Mouse (Mus musculus) frontal cortex, postnatal 36 days (tissue): Measurements from ENCODE around the gene Cd5.

Experiments
- DNase-seq, 2 experiments: peaks; one replicate each; pipeline ENCODE4 v3.0.0; 2022; ENCODE audit warnings: low spot score in 2 of 2

Cd5 gene

DNA sequence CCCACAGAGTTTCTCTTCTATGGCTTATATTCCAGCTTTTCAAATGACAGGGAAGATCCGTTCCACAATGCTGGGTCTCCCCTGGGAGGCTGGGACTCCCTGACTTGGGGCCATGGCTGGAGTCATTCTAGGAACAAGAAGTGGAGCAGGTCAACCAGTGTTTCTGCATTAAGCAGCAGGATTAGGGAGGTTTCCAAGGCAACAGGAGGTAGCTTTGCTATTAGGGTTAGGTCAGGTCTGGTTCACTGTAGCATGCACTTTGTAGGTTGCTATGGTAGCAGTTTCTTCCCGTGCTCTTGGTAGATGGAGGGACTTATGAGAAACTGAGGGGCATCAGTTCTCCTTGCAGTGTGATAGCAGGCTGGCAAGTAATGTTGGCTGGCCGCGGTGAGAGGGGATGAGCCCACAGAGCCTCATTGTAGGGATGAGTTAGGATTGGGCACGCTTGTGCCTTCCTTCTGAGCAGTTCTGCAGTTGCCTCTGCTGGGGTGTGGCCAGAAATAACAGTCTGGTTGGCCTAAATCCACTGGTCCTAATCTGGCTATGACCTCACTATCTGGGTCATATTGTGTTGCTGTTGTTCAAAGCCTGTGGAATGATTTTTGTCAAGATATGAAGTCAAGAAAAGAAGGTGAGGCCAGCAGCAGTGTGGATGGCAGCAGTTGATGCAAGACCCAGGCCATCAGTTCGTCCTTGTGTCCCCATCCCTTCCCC lies 37.6 kb downstream of the Cd5 start:
- no peak for DNase-seq

DNA sequence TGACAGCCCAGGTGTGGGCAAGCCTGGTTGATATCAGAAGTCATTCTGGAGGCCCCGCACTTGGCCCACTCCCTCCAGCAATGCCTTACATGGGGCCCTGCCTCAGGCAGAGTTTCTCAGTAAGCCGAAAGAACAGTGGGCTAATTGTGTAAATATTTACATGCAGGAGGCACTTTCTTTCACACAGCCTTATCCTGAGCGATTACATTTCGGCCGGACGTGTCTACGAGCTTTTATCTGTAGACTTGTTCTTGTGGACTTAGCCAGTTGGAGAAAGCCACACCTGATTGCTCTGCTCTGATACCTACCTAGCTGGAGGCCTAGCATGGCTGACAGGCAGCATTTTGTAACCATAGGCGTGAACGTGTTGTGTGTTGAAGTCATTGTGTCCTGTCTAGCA lies 39.0 kb downstream of the Cd5 start:
- DNase-seq: no peak

DNA sequence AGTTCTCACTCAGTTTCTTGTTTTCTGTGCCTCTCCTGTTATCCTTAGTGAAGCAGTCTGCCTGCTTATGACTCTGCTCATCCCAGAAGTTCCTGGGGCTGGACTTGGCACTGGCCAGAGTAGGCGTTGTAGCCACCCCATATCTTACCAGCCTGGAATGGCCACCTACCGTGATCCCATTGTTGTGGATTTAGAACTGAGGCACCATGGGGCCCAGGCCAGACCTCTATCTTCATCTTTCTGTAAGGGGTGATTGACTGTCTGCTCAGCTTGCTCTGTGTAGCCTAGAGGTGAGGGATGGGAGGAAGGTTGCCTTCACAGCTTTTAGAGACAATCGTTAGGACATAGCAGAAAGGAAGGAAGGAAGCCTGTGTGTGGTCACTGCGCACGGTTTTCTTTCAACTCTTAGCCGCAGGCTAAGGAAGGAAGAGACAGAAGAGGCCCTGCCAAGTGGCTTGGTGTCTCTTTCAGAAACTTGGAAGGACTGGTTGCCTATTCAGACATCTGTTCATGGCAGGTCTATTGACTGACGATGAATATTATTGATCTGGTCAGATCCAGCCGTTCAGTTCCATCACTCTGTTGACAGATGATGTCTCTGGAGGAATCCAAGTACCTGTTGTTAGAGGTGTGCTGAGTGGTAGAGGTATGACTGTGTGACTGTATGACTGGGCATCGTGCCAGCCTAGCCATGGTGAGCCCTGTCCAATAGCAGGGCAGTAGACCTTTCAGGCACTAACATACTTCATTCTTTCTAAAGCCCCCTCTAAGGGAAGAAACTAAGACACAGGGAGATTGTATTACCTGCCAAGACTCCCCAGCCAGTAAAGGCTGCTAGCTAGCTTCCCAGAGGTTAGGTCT lies 40.4 kb downstream of the Cd5 start:
- DNase-seq: no peak

- DNase-seq: no peak
Observed at GRCm38 (mm10) chr19:10695801-10696200, 43.0 kb downstream of the Cd5 start.

GRCm38 (mm10) chr19:10693926-10694682 lies 44.7 kb downstream of the Cd5 start:
- no peak for DNase-seq

- DNase-seq: no peak
Observed at GRCm38 (mm10) chr19:10692361-10692760, 46.4 kb downstream of the Cd5 start.

DNA sequence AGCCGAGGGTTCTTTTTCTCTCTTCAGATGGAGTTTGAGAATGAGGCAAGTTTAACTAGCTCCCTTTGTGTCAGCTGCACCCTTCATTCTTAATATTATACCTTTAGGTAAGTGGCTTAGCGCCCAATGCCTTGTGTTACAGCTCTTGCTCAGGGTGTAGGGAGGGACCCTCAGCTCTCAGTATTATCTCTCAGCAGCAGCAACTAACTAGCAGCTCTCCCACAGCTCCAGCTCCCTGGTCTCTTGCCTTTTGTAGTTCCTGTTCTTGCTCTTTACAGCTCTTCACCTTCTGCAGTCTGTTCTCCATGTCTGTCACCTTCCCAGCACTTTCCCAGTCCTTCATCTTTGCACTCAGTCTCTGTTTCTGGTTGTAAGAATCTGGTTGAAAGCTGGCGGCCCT lies 47.1 kb downstream of the Cd5 start:
- no peak for DNase-seq

DNA sequence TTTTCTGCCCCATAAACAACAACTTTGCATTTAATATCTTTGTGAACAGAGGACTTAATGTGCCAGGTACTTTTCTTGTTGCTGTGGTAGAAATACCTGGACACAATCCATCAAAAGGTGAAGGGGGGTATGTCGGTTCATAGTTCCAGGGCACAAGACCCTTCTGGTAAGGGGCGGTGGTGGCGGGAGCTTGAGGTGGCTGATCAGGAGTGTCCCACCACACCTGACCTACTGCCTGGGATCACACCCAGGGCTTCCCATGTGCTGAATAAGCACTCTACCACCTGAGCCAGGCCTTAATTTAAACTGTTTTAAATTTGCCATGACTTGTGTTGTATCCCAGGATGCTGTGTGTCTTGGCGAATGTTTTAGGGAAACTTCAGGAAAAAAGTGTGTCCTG lies 47.7 kb downstream of the Cd5 start:
- DNase-seq: no peak

- DNase-seq: no peak
Observed at GRCm38 (mm10) chr19:10690336-10690735, 48.5 kb downstream of the Cd5 start.

- DNase-seq: no peak
Observed at GRCm38 (mm10) chr19:10689470-10690166, 49.2 kb downstream of the Cd5 start.

- DNase-seq: peak; percentile 94
Observed at GRCm38 (mm10) chr19:10688537-10689352, 50.1 kb downstream of the Cd5 start, which contains the start of gene Vps37c. Gene Vps37c (plus strand): TSS chr19:10688735.

- no peak for DNase-seq
Observed at GRCm38 (mm10) chr19:10685727-10686126, 53.1 kb downstream of the Cd5 start.

- DNase-seq: no peak
Observed at GRCm38 (mm10) chr19:10685081-10685480, 53.7 kb downstream of the Cd5 start.

DNA sequence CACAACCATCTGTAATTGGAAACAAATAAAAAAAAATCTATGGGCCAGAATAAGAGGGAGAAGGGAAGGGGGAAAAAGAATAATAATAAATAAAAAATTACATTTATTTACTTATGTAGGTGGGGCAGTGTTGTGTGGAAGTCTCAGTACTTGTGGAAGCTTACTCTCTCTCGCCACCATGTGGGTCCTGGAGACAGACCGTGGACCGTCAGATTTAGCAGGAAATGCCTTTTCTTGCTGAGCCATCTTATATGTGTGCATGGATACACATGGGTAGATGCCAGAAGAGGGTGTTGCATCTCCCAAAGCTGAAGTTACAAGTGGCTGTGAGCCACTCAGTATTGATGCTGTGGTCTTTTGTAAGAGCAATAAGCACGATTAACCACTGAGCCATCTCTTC lies 57.2 kb downstream of the Cd5 start:
- DNase-seq: no peak

- no peak for DNase-seq
Observed at GRCm38 (mm10) chr19:10678772-10679067, 60.1 kb downstream of the Cd5 start.

GRCm38 (mm10) chr19:10677915-10678771 lies 60.7 kb downstream of the Cd5 start, which contains the start of gene Pga5:
Gene Pga5 (minus strand): TSS chr19:10678071.
- peak; percentile 72 to 86 for DNase-seq

DNA sequence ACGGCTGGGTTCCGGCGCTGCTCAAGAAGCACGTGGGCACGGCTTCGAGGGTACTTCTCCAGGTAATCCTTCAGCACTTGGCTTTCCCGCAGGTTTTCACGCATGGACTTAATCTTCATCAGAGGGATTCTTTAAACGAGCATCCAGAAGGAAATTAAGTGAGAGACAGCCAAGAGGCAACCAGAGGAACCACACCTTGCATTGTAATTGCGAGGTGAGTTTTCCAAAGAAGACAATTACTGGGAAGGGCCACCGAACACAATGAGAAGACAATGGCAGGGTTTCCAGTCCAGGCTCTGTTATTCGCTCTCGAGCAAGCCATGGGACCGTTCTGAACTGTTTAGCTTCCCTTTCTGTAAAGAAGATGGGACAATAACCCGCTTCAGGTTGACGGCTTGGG lies 62.1 kb downstream of the Cd5 start:
- no peak for DNase-seq

GRCm38 (mm10) chr19:10673275-10673674 lies 65.5 kb downstream of the Cd5 start:
- DNase-seq: no peak

- no peak for DNase-seq
Observed at GRCm38 (mm10) chr19:10671854-10672417, 66.9 kb downstream of the Cd5 start.

- no peak for DNase-seq
Observed at GRCm38 (mm10) chr19:10671319-10671718, 67.5 kb downstream of the Cd5 start.
